8 mouse cellular contexts compared by ENCODE assay signal in the genomic region with DNA sequence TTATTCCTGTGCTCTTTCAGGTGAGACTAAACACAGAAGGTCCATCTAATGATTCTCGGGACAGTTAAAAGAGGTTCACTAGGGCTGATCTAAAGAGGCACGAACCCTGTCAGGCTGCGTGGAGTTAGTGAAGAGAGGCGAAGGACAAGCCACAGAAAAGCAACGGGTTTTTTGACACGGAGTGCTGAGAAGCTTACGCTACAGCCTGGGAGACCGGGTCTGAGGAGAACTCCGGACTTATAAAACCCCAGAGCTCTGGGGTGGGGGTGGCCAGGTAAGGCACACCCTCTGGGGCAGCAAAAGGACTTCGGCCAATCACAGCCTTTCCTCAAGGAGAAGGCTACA. TPM values are rescaled to one million over a fixed set of nuclear protein-coding genes. Genes with fewer than 3 reads are reported as not detected.
DNase-seq lines count a peak whose midpoint lies in the region; ATAC-seq and TF ChIP-seq lines count a peak whose summit lies in the region.
"Had no signal": no experiment of that assay in that cellular context is flagged by ENCODE, and none has a peak within 500 bp of the region (broad histone marks: within the 10 kb centered on the region; RNA-seq: fewer than 3 reads in every experiment).

No protein-coding gene starts in this region.

- peaks cover 58% of the 10 kb centered on the region for H3K4me1 ChIP-seq in megakaryocyte, embryonic 14.5 days
- H3K4me1 ChIP-seq in forebrain, embryonic 12.5 days = peaks cover 55% of the 10 kb centered on the region
- peaks cover 20% of the 10 kb centered on the region for H3K4me1 ChIP-seq in limb, embryonic 14.5 days (ENCODE audit: control insufficient read depth, insufficient read depth, low read length)
- H3K4me1 ChIP-seq in stomach, embryonic 15.5 days = peaks cover 36% of the 10 kb centered on the region

- peak overlapping the region; percentile 92 for H3K27ac ChIP-seq in forebrain, embryonic 12.5 days
- peak overlapping the region; percentile 61; the same call in 1 of the 2 replicates for H3K27ac ChIP-seq in limb, embryonic 14.5 days (replicated peaks; ENCODE audit: low read depth, low read length)
- H3K27ac ChIP-seq in stomach, embryonic 15.5 days = peak overlapping the region; percentile 83

- ATAC-seq in megakaryocyte, adult 5-6 weeks (ENCODE audit: poor library complexity, severe bottlenecking) = no peak
- no peak for ATAC-seq in forebrain, embryonic 12.5 days (ENCODE audit: low FRiP score)
- ATAC-seq in limb, embryonic 14.5 days (ENCODE audit: low FRiP score, low read depth) = no peak
- no peak for ATAC-seq in stomach, embryonic 15.5 days (ENCODE audit: insufficient read depth, low FRiP score, low read depth)

- no peak for DNase-seq in limb, embryonic 14.5 days (ENCODE audit: low spot score)
- DNase-seq in cerebellum, adult 9-11 months = no peak
- DNase-seq in frontal cortex, postnatal 25 days (ENCODE audit: low spot score in 2 of 2) = no peak

- TF ChIP-seq POLR2A in limb, embryonic 14.5 days (IDR thresholded peaks at IDR 0.05; ENCODE audit: borderline replicate concordance, extremely low read depth, insufficient read depth, insufficient read length) = peak; percentile 36; the same call in 1 of the 2 replicates

- peak overlapping the region; percentile 87; the same call in 1 of the 2 replicates for H3K9ac ChIP-seq in forebrain, embryonic 12.5 days
- peak overlapping the region; percentile 40; the same call in 1 of the 2 replicates for H3K9ac ChIP-seq in limb, embryonic 14.5 days (ENCODE audit: low read depth, low read length, severe bottlenecking)
- H3K9ac ChIP-seq in stomach, embryonic 15.5 days = peak overlapping the region; percentile 30; the same call in 1 of the 2 replicates

- peaks cover 20% of the 10 kb centered on the region for H3K36me3 ChIP-seq in megakaryocyte, embryonic 14.5 days (replicated peaks; ENCODE audit: low read length)
- H3K36me3 ChIP-seq in forebrain, embryonic 12.5 days (replicated peaks) = peaks cover 22% of the 10 kb centered on the region
- H3K36me3 ChIP-seq in limb, embryonic 14.5 days (ENCODE audit: control insufficient read depth, insufficient read depth, low read length) = peaks cover 15% of the 10 kb centered on the region
- H3K36me3 ChIP-seq in stomach, embryonic 15.5 days = peaks cover 8% of the 10 kb centered on the region; the same call in 1 of the 2 replicates

- under 1% methylated on average over 10 of the region's 10 CpGs for WGBS in forebrain, embryonic 12.5 days
- 0% methylated on average over 10 of the region's 10 CpGs for WGBS in limb, embryonic 14.5 days
- WGBS in stomach, embryonic 15.5 days = under 1% methylated on average over 10 of the region's 10 CpGs

- H3K4me3 ChIP-seq in megakaryocyte, embryonic 14.5 days (replicated peaks) = peak overlapping the region; percentile 95
- peak overlapping the region; percentile 72 for H3K4me3 ChIP-seq in forebrain, embryonic 12.5 days (replicated peaks)
- peak overlapping the region; percentile 69 for H3K4me3 ChIP-seq in limb, embryonic 14.5 days (replicated peaks; ENCODE audit: low read length)
- peak overlapping the region; percentile 75 for H3K4me3 ChIP-seq in stomach, embryonic 15.5 days (replicated peaks)

- H3K9me3 ChIP-seq in megakaryocyte, embryonic 14.5 days = no peaks in the 10 kb centered on the region
- no peaks in the 10 kb centered on the region for H3K9me3 ChIP-seq in forebrain, embryonic 12.5 days
- H3K9me3 ChIP-seq in limb, embryonic 14.5 days (ENCODE audit: control insufficient read depth, low read length) = no peaks in the 10 kb centered on the region
- no peaks in the 10 kb centered on the region for H3K9me3 ChIP-seq in stomach, embryonic 15.5 days

- H3K4me2 ChIP-seq in forebrain, embryonic 12.5 days = peak overlapping the region; percentile 64
- peak overlapping the region; percentile 85 for H3K4me2 ChIP-seq in limb, embryonic 14.5 days (replicated peaks; ENCODE audit: low read depth, low read length, severe bottlenecking)
- H3K4me2 ChIP-seq in stomach, embryonic 15.5 days = peak overlapping the region; percentile 93

- H3K27me3 ChIP-seq in megakaryocyte, embryonic 14.5 days (replicated peaks) = peaks cover 2% of the 10 kb centered on the region
- H3K27me3 ChIP-seq in forebrain, embryonic 12.5 days = no peaks in the 10 kb centered on the region
- no peaks in the 10 kb centered on the region for H3K27me3 ChIP-seq in limb, embryonic 14.5 days (ENCODE audit: control insufficient read depth, insufficient read depth, low read length)
- H3K27me3 ChIP-seq in stomach, embryonic 15.5 days (replicated peaks) = no peaks in the 10 kb centered on the region

RNA-seq across cellular contexts. Expression of gene Tarbp2, which starts 0.4 kb away (rescaled TPM):
- polyA plus RNA-seq in megakaryocyte, embryonic 14.5 days (2012; ENCODE audit: insufficient read depth, low replicate concordance) = 46.9 and 64.7 TPM in 2 replicates
- total RNA-seq in megakaryocyte, adult 5-6 weeks (2015) = 10.7 and 14.1 TPM in 2 replicates
- 19.4 and 21.2 TPM in 2 replicates for total RNA-seq in megakaryocyte, adult 5-6 weeks (2017)
- 91.9 and 93.5 TPM in 2 replicates for polyA plus RNA-seq in forebrain, embryonic 12.5 days (2016; fragmentation: Nextera tagmentation; extraction: Ambion mirVana)
- 132 and 150 TPM in 2 replicates for polyA plus RNA-seq in limb, embryonic 14.5 days (2012; rRNA removed)
- 78.1 and 86.6 TPM in 2 replicates for polyA plus RNA-seq in limb, embryonic 14.5 days (2014; fragmentation: Nextera tagmentation; extraction: Ambion mirVana)
- polyA plus RNA-seq in stomach, embryonic 15.5 days (2015; fragmentation: Nextera tagmentation; extraction: Ambion mirVana) = 87.3 and 92.0 TPM in 2 replicates

RNA-seq across cellular contexts. Expression of gene Map3k12, which starts 0.7 kb away (rescaled TPM):
- polyA plus RNA-seq in megakaryocyte, embryonic 14.5 days (2012; ENCODE audit: insufficient read depth, low replicate concordance) = 2.3 and 5.9 TPM in 2 replicates
- 0.09 and 0.27 TPM in 2 replicates for total RNA-seq in megakaryocyte, adult 5-6 weeks (2015)
- 0.33 and 0.85 TPM in 2 replicates for total RNA-seq in megakaryocyte, adult 5-6 weeks (2017)
- polyA plus RNA-seq in forebrain, embryonic 12.5 days (2016; fragmentation: Nextera tagmentation; extraction: Ambion mirVana) = 39.4 and 40.1 TPM in 2 replicates
- polyA plus RNA-seq in limb, embryonic 14.5 days (2012; rRNA removed) = 36.3 and 38.3 TPM in 2 replicates
- polyA plus RNA-seq in limb, embryonic 14.5 days (2014; fragmentation: Nextera tagmentation; extraction: Ambion mirVana) = 15.8 and 18.7 TPM in 2 replicates
- 13.4 and 15.5 TPM in 2 replicates for polyA plus RNA-seq in stomach, embryonic 15.5 days (2015; fragmentation: Nextera tagmentation; extraction: Ambion mirVana)

RNA-seq across cellular contexts. Expression of gene Npff, which starts 7.1 kb away (rescaled TPM):
- polyA plus RNA-seq in megakaryocyte, embryonic 14.5 days (2012; ENCODE audit: insufficient read depth, low replicate concordance) = 4.0 TPM in 1 of 2 replicates, not detected in the other
- total RNA-seq in megakaryocyte, adult 5-6 weeks (2015) = 2.8 and 5.0 TPM in 2 replicates
- total RNA-seq in megakaryocyte, adult 5-6 weeks (2017) = 0.81 TPM in 1 of 2 replicates, not detected in the other
- 2.7 and 2.9 TPM in 2 replicates for polyA plus RNA-seq in forebrain, embryonic 12.5 days (2016; fragmentation: Nextera tagmentation; extraction: Ambion mirVana)
- polyA plus RNA-seq in limb, embryonic 14.5 days (2012; rRNA removed) = 13.7 and 14.4 TPM in 2 replicates
- 2.5 and 2.8 TPM in 2 replicates for polyA plus RNA-seq in limb, embryonic 14.5 days (2014; fragmentation: Nextera tagmentation; extraction: Ambion mirVana)
- 2.7 TPM in 2 replicates for polyA plus RNA-seq in stomach, embryonic 15.5 days (2015; fragmentation: Nextera tagmentation; extraction: Ambion mirVana)

RNA-seq across cellular contexts. Expression of gene Gm10337, which starts 14.1 kb away (rescaled TPM):
- polyA plus RNA-seq in megakaryocyte, embryonic 14.5 days (2012; ENCODE audit: insufficient read depth, low replicate concordance) = not detected in 2 replicates
- total RNA-seq in megakaryocyte, adult 5-6 weeks (2015) = not detected in 2 replicates
- not detected in 2 replicates for total RNA-seq in megakaryocyte, adult 5-6 weeks (2017)
- 3.9 and 7.9 TPM in 2 replicates for polyA plus RNA-seq in forebrain, embryonic 12.5 days (2016; fragmentation: Nextera tagmentation; extraction: Ambion mirVana)
- not detected in 2 replicates for polyA plus RNA-seq in limb, embryonic 14.5 days (2012; rRNA removed)
- polyA plus RNA-seq in limb, embryonic 14.5 days (2014; fragmentation: Nextera tagmentation; extraction: Ambion mirVana) = not detected in 2 replicates
- polyA plus RNA-seq in stomach, embryonic 15.5 days (2015; fragmentation: Nextera tagmentation; extraction: Ambion mirVana) = 5.0 and 8.1 TPM in 2 replicates
- total RNA-seq: layer of hippocampus, postnatal 14 days had no signal

RNA-seq across cellular contexts. Expression of gene Pcbp2, which starts 47.3 kb away (rescaled TPM):
- 254 and 404 TPM in 2 replicates for polyA plus RNA-seq in megakaryocyte, embryonic 14.5 days (2012; ENCODE audit: insufficient read depth, low replicate concordance)
- total RNA-seq in megakaryocyte, adult 5-6 weeks (2015) = 705 and 801 TPM in 2 replicates
- 156 and 205 TPM in 2 replicates for total RNA-seq in megakaryocyte, adult 5-6 weeks (2017)
- polyA plus RNA-seq in forebrain, embryonic 12.5 days (2016; fragmentation: Nextera tagmentation; extraction: Ambion mirVana) = 191 and 192 TPM in 2 replicates
- 814 and 942 TPM in 2 replicates for polyA plus RNA-seq in limb, embryonic 14.5 days (2012; rRNA removed)
- 324 and 328 TPM in 2 replicates for polyA plus RNA-seq in limb, embryonic 14.5 days (2014; fragmentation: Nextera tagmentation; extraction: Ambion mirVana)
- polyA plus RNA-seq in stomach, embryonic 15.5 days (2015; fragmentation: Nextera tagmentation; extraction: Ambion mirVana) = 182 and 192 TPM in 2 replicates

Comparison
In these comparisons a context has a peak if more than half of its experiments do, and no peak if none do; other contexts are left out.
1. H3K9ac ChIP-seq: peak in every context shown above with its lines; median percentile 87 in forebrain, embryonic 12.5 days; 40 in limb, embryonic 14.5 days; 30 in stomach, embryonic 15.5 days.